Mouse (Mus musculus) embryonic fibroblast, embryonic 13.5 days (primary cell): Measurements from ENCODE around the gene Mesp2.

Experiments used
- CTCF ChIP-seq: IDR thresholded peaks from 2 replicates; pipeline ENCODE4 v1.5.1; 2011; ENCODE audit warnings: mild to moderate bottlenecking, control low read depth, low read length, moderate library complexity, borderline replicate concordance; ENCODE audit not compliant: insufficient read depth
- POLR2A ChIP-seq: IDR thresholded peaks from 2 replicates; pipeline ENCODE4 v1.6.1; 2011; ENCODE audit warnings: low read depth, mild to moderate bottlenecking, control low read depth, low read length, moderate library complexity

DNA sequence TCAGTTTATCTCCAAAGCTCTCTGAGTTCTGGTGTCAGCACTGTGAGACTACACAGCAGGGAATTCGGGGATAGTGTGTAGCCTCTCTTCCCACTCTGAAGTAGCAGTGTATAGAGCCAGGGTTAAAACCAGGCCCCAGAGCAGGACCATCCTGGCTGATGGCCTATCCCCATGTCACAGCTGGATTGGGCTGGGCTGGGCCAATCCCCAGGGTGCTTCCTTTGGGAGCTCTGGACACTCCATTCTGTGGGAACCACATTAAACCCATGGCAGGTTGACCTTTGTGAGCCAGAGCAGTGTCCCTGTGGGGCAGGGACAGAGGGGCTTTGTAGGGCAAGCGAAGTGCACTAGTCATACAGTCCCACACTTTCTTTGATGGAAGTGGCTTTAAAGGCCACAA is 35.8 kb downstream of the Mesp2 start:
- no peak for TF ChIP-seq CTCF
- TF ChIP-seq POLR2A, result no peak
